Mouse (Mus musculus) ovary, adult 10 weeks (tissue): ENCODE data around the gene Timm17a. TPM values are rescaled to one million over a fixed set of nuclear protein-coding genes. Genes with fewer than 3 reads are reported as not detected.

Experiments
- polyA plus RNA-seq: library from polyadenylated mRNA; stranded (reverse); fragments of 350-450 nt; fragmentation: Illumina TruSeq; extraction: RNeasy Lipid Tissue Mini Kit (QIAGEN cat#74804); gene quantifications from one replicate; pipeline ENCODE4 v1.2.3, GENCODE M21; 2014

Gene Timm17a
- polyA plus RNA-seq, result 20.6 TPM

DNA sequence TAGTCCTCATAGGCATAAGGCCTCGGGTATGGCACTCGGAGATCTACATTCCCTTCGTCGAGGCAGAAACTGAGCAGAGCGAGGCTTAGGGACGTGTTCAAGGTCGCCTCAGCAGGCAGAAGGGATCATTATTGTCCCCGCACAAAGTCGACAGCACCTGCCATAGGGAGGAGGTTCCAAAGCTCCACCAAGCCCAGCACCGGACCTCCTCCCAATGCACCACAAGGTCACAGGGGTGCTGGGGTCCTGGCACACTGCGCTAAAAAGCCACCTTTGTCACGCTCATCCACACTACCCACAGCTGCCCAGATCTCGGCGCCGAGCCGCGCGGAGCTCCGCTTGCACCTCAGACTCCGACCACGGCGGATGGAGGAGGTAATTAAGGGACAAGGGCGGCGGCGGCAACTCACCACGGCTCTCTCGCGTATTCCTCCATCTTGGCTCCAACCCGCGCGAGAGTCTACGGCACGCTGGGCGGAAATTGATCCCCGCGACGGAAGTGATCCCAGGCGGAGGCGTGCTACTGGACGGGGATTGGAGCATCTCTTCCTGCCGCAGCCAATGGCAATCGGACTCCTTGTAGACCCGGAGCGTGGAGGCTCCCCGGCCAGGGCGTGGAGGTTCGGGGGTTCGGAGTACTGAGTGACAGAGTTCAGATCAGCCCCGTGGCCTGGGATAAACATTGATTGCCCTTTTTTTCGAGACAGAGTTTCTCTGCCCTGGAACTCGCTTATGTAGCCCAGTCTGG is at the start of gene Timm17a:
Gene Timm17a (minus strand): TSS at position 495 of the 748 bp plus-strand sequence.

DNA sequence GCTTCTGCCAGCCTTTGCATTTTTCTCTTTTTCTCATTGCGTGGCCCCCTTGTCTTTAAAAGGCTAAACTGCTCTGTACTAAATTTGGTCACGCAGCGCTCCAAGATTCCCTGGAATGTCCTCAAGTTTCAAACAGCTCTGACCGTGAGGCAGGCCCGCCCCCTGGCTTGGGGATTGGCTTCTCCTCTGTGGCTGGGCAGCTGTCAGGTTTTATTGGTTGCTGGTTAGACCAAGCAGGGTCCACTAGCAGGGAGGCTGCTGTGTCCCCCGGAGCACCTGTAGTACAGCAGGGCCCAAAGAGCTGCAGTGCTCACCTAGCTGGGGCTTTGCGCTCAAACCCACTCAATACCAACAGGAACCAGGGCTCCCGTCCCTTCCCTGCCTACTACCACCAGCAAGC is 11.0 kb upstream of the Timm17a start, which contains the start of gene Lmod1:
Gene Lmod1 (plus strand): TSS at position 237 of the 400 bp plus-strand sequence.

DNA sequence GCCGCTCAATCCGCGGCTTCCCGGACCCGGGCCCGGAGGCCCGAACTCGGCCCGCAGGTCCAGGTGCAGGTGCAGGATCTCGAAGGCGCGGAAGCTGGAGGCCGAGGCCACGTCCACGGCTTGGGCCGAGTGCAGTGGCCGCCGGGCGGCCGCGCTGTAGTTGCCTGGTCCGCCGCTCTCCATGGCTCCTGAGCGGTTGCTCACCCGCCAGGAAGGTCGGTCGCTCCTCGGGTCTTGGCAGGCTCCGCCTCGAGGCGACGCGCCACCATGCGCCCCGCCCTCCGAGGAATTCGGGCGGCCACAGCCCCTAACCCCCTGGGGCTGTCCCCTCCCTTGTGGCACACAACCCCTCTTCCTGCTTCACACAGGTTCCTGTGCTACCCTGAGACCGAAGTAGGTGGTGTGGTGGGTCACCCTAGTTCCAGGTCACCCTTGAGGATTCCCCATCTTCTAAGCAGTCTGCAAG is 29.7 kb downstream of the Timm17a start, which contains the start of gene Rnpep:
Gene Rnpep (minus strand): TSS at position 259 of the 466 bp plus-strand sequence.

DNA sequence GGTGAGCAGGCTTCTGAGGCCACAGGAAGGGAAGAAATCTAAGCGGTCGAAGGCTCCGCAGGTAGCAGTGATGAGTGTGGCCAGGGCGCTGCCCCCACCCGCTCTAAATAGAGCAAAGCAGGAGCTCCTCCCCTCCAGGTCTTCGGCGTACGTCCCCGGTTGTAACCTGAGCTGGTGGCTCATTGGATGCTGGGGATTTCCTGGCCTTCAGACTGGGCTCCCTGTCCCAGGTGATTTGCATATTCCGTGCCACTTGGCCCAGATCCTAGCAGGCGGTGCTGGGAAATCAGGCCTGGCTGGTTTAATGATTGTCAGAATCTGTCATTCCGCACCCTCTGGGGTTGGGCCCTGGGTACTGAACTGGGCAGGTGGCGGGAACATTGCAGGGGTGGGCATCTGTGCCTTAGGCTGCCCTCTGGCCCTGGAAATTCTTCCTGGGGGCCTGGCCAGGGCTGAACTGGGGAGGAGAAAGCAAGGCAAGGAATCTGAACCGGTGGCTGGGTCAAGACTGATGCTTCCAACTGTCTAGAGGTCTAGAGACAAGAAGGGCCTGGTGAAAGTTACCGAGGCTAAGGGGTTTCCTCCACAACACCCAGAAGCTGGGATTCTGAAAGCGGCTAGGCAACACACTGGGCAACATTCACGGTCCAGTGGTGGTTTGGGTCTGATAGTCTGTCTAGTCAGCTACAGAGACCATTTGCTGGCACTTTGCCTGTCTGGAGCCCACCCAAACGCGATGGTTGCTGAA is 55.0 kb downstream of the Timm17a start, which contains the start of gene Elf3:
Gene Elf3 (minus strand): TSS at position 189 of the 748 bp plus-strand sequence.

Other genes starting within 250 kb of the Timm17a start
- 25.0 TPM for gene Lgr6, start 208.5 kb downstream of the Timm17a start, polyA plus RNA-seq
- 0.14 TPM for gene Ptpn7, start 181.1 kb downstream of the Timm17a start, polyA plus RNA-seq
- 18.4 TPM for gene Arl8a, start 167.0 kb downstream of the Timm17a start, polyA plus RNA-seq
- not detected for gene Gpr37l1, start 146.1 kb downstream of the Timm17a start, polyA plus RNA-seq
- gene Elf3, start 55.2 kb downstream of the Timm17a start, polyA plus RNA-seq, result 0.71 TPM
- 14.5 TPM for gene Rnpep, start 29.7 kb downstream of the Timm17a start, polyA plus RNA-seq
- 7.6 TPM for gene Lmod1, start 11.0 kb upstream of the Timm17a start, polyA plus RNA-seq
- 0.46 TPM for gene Shisa4, start 61.5 kb upstream of the Timm17a start, polyA plus RNA-seq
- 44.5 TPM for gene Ipo9, start 116.7 kb upstream of the Timm17a start, polyA plus RNA-seq